Mouse (Mus musculus): ENCODE data around the gene Pom121.

The Pom121 gene

GRCm38 (mm10) chr5:135367841-135368240 lies 26.5 kb downstream of the Pom121 start:
- no peak for DNase-seq

GRCm38 (mm10) chr5:135363540-135363939 lies 30.8 kb downstream of the Pom121 start:
- DNase-seq: no peak

GRCm38 (mm10) chr5:135362572-135362971 lies 31.8 kb downstream of the Pom121 start:
- DNase-seq: no peak

DNA sequence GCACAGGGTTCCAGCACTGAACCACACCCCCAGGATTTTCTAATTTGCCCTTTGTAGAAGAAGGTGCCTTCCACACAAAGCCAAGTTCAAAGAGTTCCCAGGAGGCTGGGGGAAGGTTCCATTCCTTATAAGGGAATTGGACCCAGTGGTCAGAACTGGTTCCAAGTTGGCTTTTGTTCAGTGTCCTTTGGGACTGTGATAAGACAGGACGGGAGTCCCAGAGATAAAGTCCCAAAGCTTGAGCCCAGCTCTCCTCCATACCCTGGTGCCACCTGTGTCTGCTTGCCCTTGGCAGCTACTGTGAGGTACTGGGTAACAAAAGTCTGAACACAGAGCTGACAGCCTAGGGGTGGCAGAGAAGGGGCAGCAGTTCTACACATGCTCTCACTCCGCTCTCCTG lies 34.6 kb downstream of the Pom121 start:
- DNase-seq: no peak

GRCm38 (mm10) chr5:135357556-135357955 lies 36.8 kb downstream of the Pom121 start:
- DNase-seq: no peak

DNA sequence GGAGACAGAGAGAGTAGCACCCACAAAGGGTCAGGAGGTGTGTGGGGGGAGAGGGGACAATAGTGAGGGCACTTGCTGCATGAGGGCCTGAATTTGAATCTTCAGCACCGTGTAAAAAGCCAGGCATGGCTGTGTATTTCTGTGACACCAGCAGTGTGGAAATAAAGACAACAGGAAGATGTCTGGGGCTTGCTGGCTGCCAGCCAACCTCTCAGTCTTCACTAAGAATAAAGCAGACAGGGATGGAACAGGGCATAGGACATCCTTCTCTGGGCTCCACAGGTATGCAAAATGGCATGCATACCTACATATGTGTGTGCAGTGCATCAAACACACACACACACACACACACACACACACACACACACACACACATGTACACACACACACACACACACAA lies 38.3 kb downstream of the Pom121 start:
- no peak for DNase-seq

DNA sequence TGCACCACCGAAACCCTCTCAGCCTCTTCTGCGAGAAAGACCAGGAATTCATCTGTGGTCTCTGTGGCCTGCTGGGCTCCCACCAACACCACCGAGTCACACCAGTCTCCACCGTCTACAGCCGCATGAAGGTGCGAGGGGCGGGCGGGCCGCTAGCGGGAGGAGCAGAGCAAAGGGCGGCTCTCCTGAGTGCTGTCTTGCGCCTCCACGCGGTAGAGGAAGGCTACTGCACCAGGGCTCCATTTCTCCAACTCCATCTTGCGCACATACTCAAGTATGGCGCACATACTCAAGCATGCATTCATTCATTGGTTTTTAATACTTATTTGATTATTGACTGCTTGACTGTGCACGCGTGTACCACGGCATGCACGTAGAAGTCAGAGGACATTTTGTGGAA lies 40.8 kb downstream of the Pom121 start:
- no peak for DNase-seq

DNA sequence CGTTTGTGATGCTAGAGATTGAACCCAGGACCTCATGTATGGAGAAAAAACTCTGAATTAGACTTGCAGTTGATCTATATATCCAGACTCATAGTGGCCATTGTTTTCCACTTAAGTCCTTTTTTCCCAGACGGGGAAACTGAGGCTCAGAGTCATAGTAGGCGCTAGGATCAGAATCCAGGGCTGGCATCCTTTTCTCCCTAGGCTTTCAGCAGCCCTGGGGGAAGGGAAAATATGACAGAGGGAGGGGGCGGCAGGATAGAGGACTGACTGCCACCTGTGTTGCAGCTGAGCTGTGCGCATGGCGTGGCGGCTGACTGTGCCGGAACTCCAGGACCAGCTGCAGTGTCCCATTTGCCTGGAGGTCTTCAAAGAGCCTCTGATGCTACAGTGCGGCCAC lies 41.4 kb downstream of the Pom121 start, which contains the start of gene Trim50:
Gene Trim50 (plus strand): TSS at position 301 of the 400 bp plus-strand sequence.
- no peak for DNase-seq

DNA sequence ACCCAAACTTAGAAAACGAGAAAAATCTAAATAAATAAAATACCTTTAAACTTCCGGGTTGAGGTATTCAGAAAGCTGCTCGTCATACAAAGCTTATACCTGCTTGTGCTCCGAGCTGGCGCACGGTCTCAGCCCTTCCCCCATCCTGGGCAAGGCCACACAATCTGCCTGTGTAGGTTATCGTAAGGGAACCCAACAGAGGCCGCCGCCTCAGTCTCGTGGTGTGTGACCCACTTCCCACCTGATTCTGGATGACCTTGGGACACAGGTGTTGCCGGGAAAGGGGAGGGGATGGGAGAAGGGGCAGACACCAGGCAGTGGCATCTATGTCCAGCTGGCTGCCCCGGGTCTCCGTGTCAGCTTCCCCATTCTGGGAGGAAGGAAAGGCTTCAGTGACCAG lies 42.7 kb downstream of the Pom121 start:
- DNase-seq: no peak

DNA sequence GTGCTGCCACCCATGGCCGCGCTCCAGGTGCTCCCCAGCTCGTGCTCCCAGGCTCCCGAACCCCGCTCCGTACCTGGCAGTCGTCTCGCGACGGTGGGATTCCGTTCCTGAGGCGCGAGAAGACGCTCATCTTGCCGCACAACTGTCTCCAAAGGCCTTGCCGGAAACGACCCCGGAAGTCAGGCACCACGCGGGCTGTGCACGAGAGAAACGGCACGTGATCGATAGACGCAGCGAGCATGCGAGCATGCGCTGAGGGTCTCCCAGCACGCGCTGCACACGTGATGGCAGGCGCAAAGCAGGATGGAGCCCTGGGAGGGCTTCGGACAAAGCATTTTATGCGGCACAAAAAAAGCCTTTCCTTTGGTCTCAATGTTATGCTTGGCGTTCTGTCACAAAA lies 44.5 kb downstream of the Pom121 start, which contains the start of gene Fkbp6:
Gene Fkbp6 (minus strand): TSS at position 183 of the 400 bp plus-strand sequence.
- no peak for DNase-seq

GRCm38 (mm10) chr5:135347511-135348011 lies 46.8 kb downstream of the Pom121 start:
- DNase-seq: no peak

- DNase-seq: no peak
These were observed 47.9 kb downstream of the Pom121 start for GRCm38 (mm10) chr5:135346430-135346829.

- no peak for DNase-seq
These were observed 48.4 kb downstream of the Pom121 start for GRCm38 (mm10) chr5:135345989-135346388.

DNA sequence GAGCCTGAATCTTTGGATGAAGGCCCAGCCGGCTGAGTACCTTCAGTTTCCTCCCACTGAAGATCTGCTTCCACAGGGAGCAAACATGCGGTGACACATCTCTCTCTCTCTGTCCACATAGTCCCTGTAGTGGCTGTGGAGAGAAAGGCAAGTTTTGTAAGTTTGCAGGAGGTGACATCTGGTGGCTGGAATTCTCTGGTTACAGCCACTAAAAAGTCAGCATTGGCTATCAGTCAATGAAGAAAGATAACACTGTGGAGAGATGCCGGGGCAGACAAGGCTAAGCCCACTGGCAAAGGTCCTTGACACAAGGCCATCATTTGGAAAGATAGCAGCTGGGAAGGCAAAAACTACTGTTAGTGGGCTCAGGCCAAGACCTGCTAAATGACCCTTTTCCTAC lies 56.8 kb downstream of the Pom121 start:
- no peak for DNase-seq

GRCm38 (mm10) chr5:135331161-135331560 lies 63.2 kb downstream of the Pom121 start:
- DNase-seq: no peak

DNA sequence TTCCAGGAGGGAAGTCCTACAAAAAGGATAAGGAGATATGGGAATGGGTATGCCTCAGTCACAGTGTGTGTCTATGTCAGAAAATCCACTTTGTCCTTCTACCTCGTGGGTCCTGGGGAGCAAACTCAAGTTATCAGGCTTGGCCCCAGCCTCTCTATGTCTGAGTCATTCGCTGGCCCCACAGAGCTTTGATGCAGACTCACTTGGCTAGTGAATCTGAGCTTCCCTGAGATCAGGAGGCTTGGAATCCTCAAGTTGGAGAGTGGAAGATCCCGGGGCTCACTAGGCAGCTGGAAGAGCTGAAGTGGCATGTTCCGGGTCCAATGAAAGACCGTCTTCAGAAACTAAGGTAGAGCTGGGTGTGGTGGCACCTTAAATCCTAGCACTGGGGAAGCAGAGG lies 64.1 kb downstream of the Pom121 start:
- no peak for DNase-seq

DNA sequence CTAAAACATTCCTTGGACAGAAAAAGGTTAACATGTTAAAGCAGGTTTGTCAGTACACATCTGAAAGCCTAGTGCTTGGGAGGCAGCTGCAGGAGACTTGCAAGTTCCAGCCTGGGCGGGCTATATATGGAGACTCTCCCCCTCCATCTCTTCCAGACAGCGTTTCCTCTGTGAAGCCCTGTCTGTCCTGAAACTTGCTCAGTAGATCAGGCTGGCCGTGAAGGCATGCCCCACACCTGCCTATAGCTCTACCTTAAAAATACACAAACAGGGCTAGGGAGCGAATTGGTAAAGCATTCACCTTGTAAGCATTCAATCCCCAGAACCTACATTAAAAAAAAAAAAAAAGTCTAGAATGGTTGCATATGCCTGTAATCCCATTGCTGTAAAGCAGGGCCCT lies 64.9 kb downstream of the Pom121 start:
- DNase-seq: no peak

Measured in cerebellum, adult 11 months (tissue).